Mouse (Mus musculus) thymus, postnatal 0 days (tissue): ENCODE data around the gene Mcpt9. TPM values are rescaled to one million over a fixed set of nuclear protein-coding genes. Genes with fewer than 3 reads are reported as not detected.
"Not testable (repeated sequence)": the region's sequence is repeated elsewhere in the genome, so short reads cannot be mapped to it uniquely, and the experiment has no call there.

Source experiments
- DNase-seq: peaks from one replicate; pipeline ENCODE4 v3.0.0-alpha.2; 2015; ENCODE audit warnings: low spot score
- polyA plus RNA-seq: library from polyadenylated mRNA; unstranded; fragments of >200 nt; fragmentation: Nextera tagmentation; extraction: Ambion mirVana; gene quantifications from 2 replicates; pipeline ENCODE4 v1.2.1, GENCODE M21; 2015

Mcpt9 gene
- polyA plus RNA-seq = not detected in 2 replicates

GRCm38 (mm10) chr14:56030395-56030794 lies at the start of gene Mcpt9:
Gene Mcpt9 (minus strand): TSS chr14:56030495.
- not testable (repeated sequence) for DNase-seq

- not testable (repeated sequence) for DNase-seq
Measured at GRCm38 (mm10) chr14:56062213-56062612, 31.9 kb upstream of the Mcpt9 start, which contains the start of gene Mcpt4. Gene Mcpt4 (minus strand): TSS chr14:56062313.

GRCm38 (mm10) chr14:56057722-56058121 lies 27.4 kb upstream of the Mcpt9 start:
- no peak for DNase-seq

GRCm38 (mm10) chr14:56055408-56055807 lies 25.1 kb upstream of the Mcpt9 start:
- DNase-seq = no peak

GRCm38 (mm10) chr14:56041792-56042191 lies 11.5 kb upstream of the Mcpt9 start, which contains the start of gene Mcpt2:
Gene Mcpt2 (plus strand): TSS chr14:56042041.
- DNase-seq = not testable (repeated sequence)

GRCm38 (mm10) chr14:56034433-56034832 lies 4.1 kb upstream of the Mcpt9 start:
- no peak for DNase-seq

- not testable (repeated sequence) for DNase-seq
Measured at GRCm38 (mm10) chr14:56021305-56021704, 9.0 kb downstream of the Mcpt9 start.

GRCm38 (mm10) chr14:56019446-56019845 lies 10.8 kb downstream of the Mcpt9 start:
- no peak for DNase-seq

- not testable (repeated sequence) for DNase-seq
Measured at GRCm38 (mm10) chr14:56017671-56018070, 12.6 kb downstream of the Mcpt9 start, which contains the start of gene Mcpt1. Gene Mcpt1 (plus strand): TSS chr14:56017971.

- DNase-seq = no peak
Measured at GRCm38 (mm10) chr14:56013924-56014323, 16.4 kb downstream of the Mcpt9 start.

- no peak for DNase-seq
Measured at GRCm38 (mm10) chr14:56013147-56013546, 17.1 kb downstream of the Mcpt9 start.

GRCm38 (mm10) chr14:55987464-55987863 lies 42.8 kb downstream of the Mcpt9 start:
- DNase-seq = not testable (repeated sequence)

Other genes starting within 250 kb of the Mcpt9 start
- gene Adcy4, start 246.4 kb downstream of the Mcpt9 start, polyA plus RNA-seq = 2.2 and 2.7 TPM in 2 replicates
- 70.3 and 76.2 TPM in 2 replicates for gene Ripk3, start 241.6 kb downstream of the Mcpt9 start, polyA plus RNA-seq
- 1.7 and 2.2 TPM in 2 replicates for gene Nfatc4, start 207.4 kb downstream of the Mcpt9 start, polyA plus RNA-seq
- 1.7 and 2.4 TPM in 2 replicates for gene Nynrin, start 176.5 kb downstream of the Mcpt9 start, polyA plus RNA-seq
- gene Cbln3, start 146.1 kb downstream of the Mcpt9 start, polyA plus RNA-seq = 0.05 and 0.12 TPM in 2 replicates
- 8.5 and 9.8 TPM in 2 replicates for gene Khnyn, start 145.5 kb downstream of the Mcpt9 start, polyA plus RNA-seq
- gene Sdr39u1, start 130.2 kb downstream of the Mcpt9 start, polyA plus RNA-seq = 72.5 and 74.8 TPM in 2 replicates
- gene Cma1, start 85.8 kb downstream of the Mcpt9 start, polyA plus RNA-seq = 6.9 and 7.2 TPM in 2 replicates
- gene Cma2, start 79.5 kb downstream of the Mcpt9 start, polyA plus RNA-seq = 0.15 TPM in 1 of 2 replicates, not detected in the other
- 0.46 and 0.50 TPM in 2 replicates for gene Mcpt1, start 12.5 kb downstream of the Mcpt9 start, polyA plus RNA-seq
- 0.30 and 0.40 TPM in 2 replicates for gene Mcpt2, start 11.5 kb upstream of the Mcpt9 start, polyA plus RNA-seq
- gene Mcpt4, start 31.8 kb upstream of the Mcpt9 start, polyA plus RNA-seq = 2.0 and 2.2 TPM in 2 replicates
- gene Mcpt8, start 54.8 kb upstream of the Mcpt9 start, polyA plus RNA-seq = 0.17 and 0.36 TPM in 2 replicates
- 0.26 and 0.46 TPM in 2 replicates for gene Ctsg, start 72.1 kb upstream of the Mcpt9 start, polyA plus RNA-seq
- not detected in 2 replicates for gene Gzme, start 90.1 kb upstream of the Mcpt9 start, polyA plus RNA-seq
- not detected in 2 replicates for gene Gzmd, start 102.1 kb upstream of the Mcpt9 start, polyA plus RNA-seq
- not detected in 2 replicates for gene Gzmg, start 129.1 kb upstream of the Mcpt9 start, polyA plus RNA-seq
- gene Gzmn, start 144.1 kb upstream of the Mcpt9 start, polyA plus RNA-seq = not detected in 2 replicates
- 0.16 and 0.18 TPM in 2 replicates for gene Gzmf, start 180.9 kb upstream of the Mcpt9 start, polyA plus RNA-seq
- 10.4 and 13.2 TPM in 2 replicates for gene Gzmc, start 204.2 kb upstream of the Mcpt9 start, polyA plus RNA-seq
- gene Gzmb, start 231.8 kb upstream of the Mcpt9 start, polyA plus RNA-seq = 4.2 and 4.5 TPM in 2 replicates